Mouse (Mus musculus) embryo, embryonic 9.5 days (tissue): ENCODE data around the gene Sel1l3.
A peak's percentile ranks its signal among the peaks of the same experiment; 100 is the strongest.

Experiments used
- DNase-seq: peaks from one replicate; pipeline ENCODE4 v3.0.0-alpha.2; 2017; ENCODE audit errors: extremely low spot score

The Sel1l3 gene

GRCm38 (mm10) chr5:53142587-53142986, 71.1 kb downstream of the Sel1l3 start:
- DNase-seq: no peak

- no peak for DNase-seq
These were observed 73.4 kb downstream of the Sel1l3 start for GRCm38 (mm10) chr5:53140158-53140927.

GRCm38 (mm10) chr5:53139566-53139965, 74.2 kb downstream of the Sel1l3 start:
- no peak for DNase-seq

DNA sequence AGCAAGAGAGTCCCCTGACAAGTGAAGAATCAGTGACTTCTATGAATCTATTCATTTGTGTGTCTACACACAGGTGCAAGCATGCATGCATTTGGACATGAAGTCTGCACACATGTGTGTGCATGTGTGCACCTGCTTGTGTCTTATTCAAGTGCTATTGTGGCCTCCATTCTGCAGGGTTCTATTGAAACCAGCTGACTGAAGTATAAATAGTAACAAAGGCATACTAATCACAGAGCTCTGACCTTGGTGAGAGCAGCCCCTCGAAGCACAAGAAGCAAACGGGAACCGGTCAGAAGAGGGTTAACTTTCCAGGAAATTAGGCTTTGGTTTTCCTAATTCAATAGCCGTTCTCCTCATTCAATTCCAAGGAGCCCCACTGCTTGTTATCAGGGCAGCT, 74.6 kb downstream of the Sel1l3 start:
- no peak for DNase-seq

- DNase-seq: no peak
These were observed 75.7 kb downstream of the Sel1l3 start for GRCm38 (mm10) chr5:53138025-53138424.

GRCm38 (mm10) chr5:53135984-53136383, 77.7 kb downstream of the Sel1l3 start:
- no peak for DNase-seq

GRCm38 (mm10) chr5:53134003-53134402, 79.7 kb downstream of the Sel1l3 start:
- no peak for DNase-seq

- no peak for DNase-seq
These were observed 89.0 kb downstream of the Sel1l3 start for GRCm38 (mm10) chr5:53124701-53125100.

- peak; percentile 38 for DNase-seq
These were observed 90.0 kb downstream of the Sel1l3 start for GRCm38 (mm10) chr5:53123525-53124286.

GRCm38 (mm10) chr5:53119689-53120088, 94.0 kb downstream of the Sel1l3 start:
- DNase-seq: no peak

GRCm38 (mm10) chr5:53118212-53118611, 95.5 kb downstream of the Sel1l3 start:
- DNase-seq: no peak

DNA sequence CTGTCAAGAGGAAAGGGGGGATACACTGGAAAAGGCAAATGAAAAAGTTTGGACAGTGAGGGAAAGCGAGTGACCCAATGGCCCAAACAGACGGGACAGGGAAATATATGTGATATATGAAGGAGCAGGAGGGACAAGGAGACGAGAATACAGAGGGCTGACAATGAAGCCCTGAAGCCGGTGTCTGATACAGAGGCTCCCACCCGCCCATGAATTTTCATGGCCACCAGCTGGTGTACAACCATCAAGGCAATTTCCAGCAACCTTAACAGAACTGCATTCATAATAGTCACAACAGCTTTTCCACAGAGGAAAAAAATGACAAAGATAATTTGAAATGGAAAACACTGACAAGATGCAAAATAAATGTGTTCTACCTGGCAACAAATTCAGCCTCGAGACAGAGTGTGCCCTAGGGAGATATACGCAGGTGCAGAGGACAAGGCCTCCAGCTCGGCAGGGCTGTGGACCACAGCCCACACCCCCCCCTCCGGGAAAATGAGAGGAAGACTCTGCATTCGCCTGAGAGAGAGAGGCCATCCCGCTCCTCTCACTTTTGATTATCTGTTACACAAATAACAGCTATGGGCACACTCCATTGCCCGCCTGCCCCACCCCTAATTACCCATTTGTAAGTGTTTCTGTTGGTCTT, 99.0 kb downstream of the Sel1l3 start:
- DNase-seq: no peak

- no peak for DNase-seq
These were observed 100.8 kb downstream of the Sel1l3 start for GRCm38 (mm10) chr5:53112942-53113341.

- DNase-seq: no peak
These were observed 102.7 kb downstream of the Sel1l3 start for GRCm38 (mm10) chr5:53111036-53111435.

- DNase-seq: no peak
These were observed 103.5 kb downstream of the Sel1l3 start for GRCm38 (mm10) chr5:53110225-53110624.

- DNase-seq: no peak
These were observed 105.1 kb downstream of the Sel1l3 start for GRCm38 (mm10) chr5:53108668-53109067.

- no peak for DNase-seq
These were observed 105.7 kb downstream of the Sel1l3 start for GRCm38 (mm10) chr5:53108026-53108425.

- no peak for DNase-seq
These were observed 107.0 kb downstream of the Sel1l3 start for GRCm38 (mm10) chr5:53106731-53107130.

DNA sequence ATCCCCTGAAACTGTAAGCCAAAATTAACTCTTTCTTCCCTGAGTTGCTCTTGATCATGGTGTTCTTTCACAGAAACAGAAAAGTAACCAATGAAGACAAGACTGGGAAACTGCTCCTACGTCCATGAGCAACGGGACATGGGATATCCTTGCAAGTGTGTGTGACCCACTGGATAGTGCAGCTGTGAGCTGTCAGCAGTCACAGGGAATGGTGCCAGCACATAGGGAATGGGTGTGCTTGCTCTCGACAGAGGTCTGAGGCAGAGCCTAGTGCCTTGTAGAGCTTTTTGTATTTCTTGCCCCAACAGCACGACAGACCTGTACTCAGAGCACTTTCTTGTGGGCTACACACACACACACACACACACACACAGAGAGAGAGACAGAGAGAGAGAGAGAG, 107.6 kb downstream of the Sel1l3 start:
- no peak for DNase-seq

- DNase-seq: no peak
These were observed 108.0 kb downstream of the Sel1l3 start for GRCm38 (mm10) chr5:53105716-53106115.

DNA sequence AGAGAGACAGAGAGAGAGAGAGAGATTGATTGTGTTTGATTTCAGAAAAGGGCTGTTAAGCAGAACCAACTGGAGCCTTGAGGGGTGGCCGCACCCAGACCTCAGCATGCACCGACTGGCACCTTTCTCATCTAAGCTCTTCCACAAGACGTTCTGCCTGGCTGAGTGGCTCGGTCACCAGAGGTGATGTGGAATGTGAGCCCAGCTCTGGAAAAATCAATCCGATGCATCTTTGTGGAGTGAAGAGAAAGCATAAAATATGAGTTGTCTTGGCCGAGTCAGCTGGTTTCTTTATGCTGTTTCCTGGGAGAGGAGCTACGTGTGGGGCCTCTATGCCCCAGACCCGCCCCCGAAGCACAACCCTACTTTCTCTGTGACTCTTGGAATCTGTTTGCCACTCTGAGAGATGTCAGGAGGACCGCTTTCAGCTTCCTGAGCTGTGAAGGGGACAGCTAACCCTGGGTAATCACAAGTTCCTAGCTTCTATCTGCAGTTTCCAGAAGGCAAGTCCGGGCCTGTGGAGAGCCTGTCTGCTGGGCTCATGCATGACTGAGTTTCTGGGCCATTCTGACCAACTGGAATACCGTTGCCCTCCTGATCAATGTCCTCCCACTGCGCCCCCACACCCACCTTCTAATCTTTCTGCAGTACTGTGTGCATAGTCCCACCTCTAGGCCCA, 109.4 kb downstream of the Sel1l3 start:
- no peak for DNase-seq

- no peak for DNase-seq
These were observed 111.8 kb downstream of the Sel1l3 start for GRCm38 (mm10) chr5:53101848-53102473.
